Comparison of ENCODE assay signal across 27 mouse cellular contexts in genomic region chr7:34531639-34532038, GRCm38 (mm10).
"Had no signal": no experiment of that assay in that cellular context is flagged by ENCODE, and none has a peak within 500 bp of the region (broad histone marks: within the 10 kb centered on the region; RNA-seq: fewer than 3 reads in every experiment).

No protein-coding gene starts in this region.

- H3K9ac ChIP-seq: embryonic facial prominence, embryonic 12.5 days; embryonic facial prominence, embryonic 13.5 days; embryonic facial prominence, embryonic 15.5 days; forebrain, embryonic 12.5 days; forebrain, embryonic 13.5 days; forebrain, embryonic 15.5 days had no signal

- ATAC-seq: forebrain, embryonic 13.5 days; forebrain, embryonic 14.5 days; forebrain, embryonic 15.5 days; forebrain, embryonic 16.5 days had no signal

- H3K36me3 ChIP-seq: embryonic facial prominence, embryonic 10.5 days; embryonic facial prominence, embryonic 12.5 days; embryonic facial prominence, embryonic 13.5 days; embryonic facial prominence, embryonic 15.5 days; forebrain, embryonic 10.5 days; forebrain, embryonic 12.5 days; forebrain, embryonic 15.5 days had no signal

- H3K4me1 ChIP-seq: embryonic facial prominence, embryonic 10.5 days; embryonic facial prominence, embryonic 12.5 days; embryonic facial prominence, embryonic 13.5 days; embryonic facial prominence, embryonic 15.5 days; forebrain, embryonic 10.5 days; forebrain, embryonic 12.5 days; forebrain, embryonic 13.5 days; forebrain, embryonic 15.5 days had no signal

- DNase-seq: cerebellum, adult 9-10 months; cerebellum, adult 9-11 months; cerebellum, postnatal 10 days; cerebellum, postnatal 14 days; cerebellum, postnatal 25 days; cerebellum, postnatal 36 days; embryo, embryonic 11 days; gastrocnemius, adult 2 months; gastrocnemius, postnatal 10 days; gastrocnemius, postnatal 14 days; gastrocnemius, postnatal 25 days; gastrocnemius, postnatal 36 days; heart, adult 11 months; heart, adult 18-20 months; heart, adult 2 months had no signal

- H3K4me2 ChIP-seq: embryonic facial prominence, embryonic 12.5 days; embryonic facial prominence, embryonic 13.5 days; embryonic facial prominence, embryonic 15.5 days; forebrain, embryonic 12.5 days; forebrain, embryonic 13.5 days; forebrain, embryonic 15.5 days; heart, embryonic 11.5 days had no signal

- H3K27ac ChIP-seq: embryonic facial prominence, embryonic 10.5 days; embryonic facial prominence, embryonic 12.5 days; embryonic facial prominence, embryonic 13.5 days; embryonic facial prominence, embryonic 15.5 days; forebrain, embryonic 10.5 days; forebrain, embryonic 12.5 days; forebrain, embryonic 13.5 days; forebrain, embryonic 15.5 days; gastrocnemius, adult 2 months; heart, adult 2 months had no signal

- H3K27me3 ChIP-seq: embryonic facial prominence, embryonic 12.5 days; embryonic facial prominence, embryonic 13.5 days; embryonic facial prominence, embryonic 15.5 days; forebrain, embryonic 12.5 days; forebrain, embryonic 13.5 days; forebrain, embryonic 15.5 days had no signal

- H3K9me3 ChIP-seq: embryonic facial prominence, embryonic 10.5 days; embryonic facial prominence, embryonic 12.5 days; embryonic facial prominence, embryonic 13.5 days; embryonic facial prominence, embryonic 15.5 days; forebrain, embryonic 10.5 days; forebrain, embryonic 12.5 days; forebrain, embryonic 13.5 days; forebrain, embryonic 15.5 days had no signal

- H3K4me3 ChIP-seq: embryonic facial prominence, embryonic 10.5 days; embryonic facial prominence, embryonic 12.5 days; embryonic facial prominence, embryonic 13.5 days; embryonic facial prominence, embryonic 15.5 days; erythroblast, embryonic 14.5 days; forebrain, embryonic 10.5 days; forebrain, embryonic 12.5 days; forebrain, embryonic 13.5 days; forebrain, embryonic 15.5 days; gastrocnemius, adult 2 months; heart, adult 2 months had no signal
